Comparison of ENCODE assay signal across 7 mouse cellular contexts in the genomic region with DNA sequence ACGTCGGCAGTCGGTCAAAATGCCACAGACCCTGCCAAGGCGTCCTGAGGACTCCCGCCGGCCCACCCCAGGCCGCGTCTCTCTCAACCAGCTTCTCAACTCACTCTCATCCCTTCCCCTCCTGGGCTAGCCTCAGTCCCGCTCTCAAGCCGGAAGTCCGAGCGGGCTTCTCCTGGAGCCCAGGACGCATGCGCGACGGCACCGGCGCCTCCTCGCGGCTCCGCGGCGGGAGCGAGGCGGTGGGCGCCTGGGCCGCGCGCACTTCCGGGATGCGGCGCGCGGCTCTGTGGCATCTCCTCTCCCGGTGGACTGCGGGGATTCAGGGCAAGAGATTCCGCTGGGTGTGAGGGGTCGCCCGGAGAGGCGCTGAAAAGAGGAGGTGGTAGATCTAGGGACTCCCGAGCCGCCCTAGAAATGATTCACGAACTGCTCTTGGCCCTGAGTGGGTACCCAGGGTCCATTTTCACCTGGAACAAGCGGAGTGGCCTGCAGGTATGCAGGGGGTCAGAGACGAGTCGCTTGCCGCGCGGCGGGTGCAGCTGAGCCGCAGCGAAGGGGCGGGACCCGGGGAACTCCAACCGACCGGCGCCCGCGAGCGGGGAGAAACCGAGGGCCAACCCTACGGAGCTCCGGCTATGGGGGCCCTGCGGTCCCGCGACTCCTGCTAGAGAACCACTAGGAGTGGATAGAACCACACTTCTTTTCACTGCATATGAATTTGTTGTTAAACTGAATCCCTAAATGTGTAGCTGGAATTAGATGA. TPM values are rescaled to one million over a fixed set of nuclear protein-coding genes. Genes with fewer than 3 reads are reported as not detected.
DNase-seq lines count a peak whose midpoint lies in the region; ATAC-seq lines count a peak whose summit lies in the region.

A gene (minus strand): TSS at position 146 of the 763 bp plus-strand sequence.

- H3K9ac ChIP-seq in limb, embryonic 11.5 days (ENCODE audit: low read length): peak within 1 kb of the TSS; percentile 81
- H3K9ac ChIP-seq in midbrain, embryonic 14.5 days (replicated peaks; ENCODE audit: low read length): peak within 1 kb of the TSS; percentile 65

- no peaks in the 10 kb centered on the region for H3K27me3 ChIP-seq in embryonic facial prominence, embryonic 10.5 days (replicated peaks; ENCODE audit: low read depth, poor library complexity, severe bottlenecking)
- no peaks in the 10 kb centered on the region for H3K27me3 ChIP-seq in limb, embryonic 11.5 days (ENCODE audit: control insufficient read depth, insufficient read depth, low read length)
- no peaks in the 10 kb centered on the region for H3K27me3 ChIP-seq in midbrain, embryonic 14.5 days (ENCODE audit: control insufficient read depth, insufficient read depth, low read length)

- no peaks in the 10 kb centered on the region for H3K9me3 ChIP-seq in embryonic facial prominence, embryonic 10.5 days
- H3K9me3 ChIP-seq in limb, embryonic 11.5 days (ENCODE audit: control insufficient read depth, low read length): no peaks in the 10 kb centered on the region
- no peaks in the 10 kb centered on the region for H3K9me3 ChIP-seq in midbrain, embryonic 14.5 days (ENCODE audit: control insufficient read depth, low read length)

- peak; percentile 94 for DNase-seq in adrenal gland, postnatal 10 days
- DNase-seq in embryonic facial prominence, embryonic 10.5 days (ENCODE audit: low spot score): peak; percentile 94
- peak; percentile 99 for DNase-seq in heart, adult 11 months
- peak; percentile 90 for DNase-seq in kidney, adult 18-20 months
- DNase-seq in limb, embryonic 11.5 days (ENCODE audit: low spot score): peak; percentile 91
- peak; percentile 97 for DNase-seq in midbrain, embryonic 14.5 days
- DNase-seq in spleen, adult 18-20 months: peak; percentile 83 to 86

- WGBS in embryonic facial prominence, embryonic 10.5 days: under 1% methylated on average over 66 of the region's 66 CpGs
- WGBS in limb, embryonic 11.5 days: under 1% methylated on average over 66 of the region's 66 CpGs
- under 1% methylated on average over 66 of the region's 66 CpGs for WGBS in midbrain, embryonic 14.5 days

- H3K36me3 ChIP-seq in embryonic facial prominence, embryonic 10.5 days (replicated peaks): peaks cover 50% of the 10 kb centered on the region
- no peaks in the 10 kb centered on the region; the same call in 1 of the 2 replicates for H3K36me3 ChIP-seq in limb, embryonic 11.5 days (ENCODE audit: control insufficient read depth, insufficient read depth, low read length)
- peaks cover 34% of the 10 kb centered on the region for H3K36me3 ChIP-seq in midbrain, embryonic 14.5 days (ENCODE audit: control insufficient read depth, insufficient read depth, low read length)

- H3K4me2 ChIP-seq in limb, embryonic 11.5 days (ENCODE audit: low read depth, severe bottlenecking): peak within 1 kb of the TSS; percentile 89
- H3K4me2 ChIP-seq in midbrain, embryonic 14.5 days (ENCODE audit: low read length): peak within 1 kb of the TSS; percentile 74

- H3K27ac ChIP-seq in embryonic facial prominence, embryonic 10.5 days (replicated peaks): peak within 1 kb of the TSS; percentile 88
- peak within 1 kb of the TSS; percentile 77 for H3K27ac ChIP-seq in limb, embryonic 11.5 days (replicated peaks; ENCODE audit: low read depth, low read length)
- peak within 1 kb of the TSS; percentile 65 for H3K27ac ChIP-seq in midbrain, embryonic 14.5 days (replicated peaks; ENCODE audit: low read depth, low read length)

- peak within 1 kb of the TSS; percentile 82 for H3K4me3 ChIP-seq in embryonic facial prominence, embryonic 10.5 days
- H3K4me3 ChIP-seq in limb, embryonic 11.5 days (ENCODE audit: low read depth, low read length): peak within 1 kb of the TSS; percentile 86
- H3K4me3 ChIP-seq in midbrain, embryonic 14.5 days (replicated peaks; ENCODE audit: low read depth, low read length): peak within 1 kb of the TSS; percentile 83

- peak; percentile 96 for ATAC-seq in limb, embryonic 11.5 days (ENCODE audit: insufficient number of reproducible peaks, low FRiP score, low TSS enrichment, low read depth)
- peak; percentile 95 for ATAC-seq in midbrain, embryonic 14.5 days (ENCODE audit: low FRiP score, low TSS enrichment)

- H3K4me1 ChIP-seq in embryonic facial prominence, embryonic 10.5 days: peaks cover 26% of the 10 kb centered on the region
- H3K4me1 ChIP-seq in limb, embryonic 11.5 days (ENCODE audit: control insufficient read depth, insufficient read depth, low read length): peaks cover 14% of the 10 kb centered on the region
- peaks cover 23% of the 10 kb centered on the region for H3K4me1 ChIP-seq in midbrain, embryonic 14.5 days (ENCODE audit: control insufficient read depth, insufficient read depth, low read length)

RNA-seq across cellular contexts. Expression of the gene that starts here (rescaled TPM):
- total RNA-seq in adrenal gland, postnatal 10 days (2021): 10 to 100 TPM; 13.4 to 16.4 TPM
- polyA plus RNA-seq in embryonic facial prominence, embryonic 10.5 days (2016; fragmentation: Nextera tagmentation; extraction: Ambion mirVana): 12.0 and 14.7 TPM in 2 replicates
- 11.7 and 12.6 TPM in 2 replicates for polyA plus RNA-seq in limb, embryonic 11.5 days (2014; fragmentation: Nextera tagmentation; extraction: Ambion mirVana)
- 8.0 and 9.3 TPM in 2 replicates for polyA plus RNA-seq in midbrain, embryonic 14.5 days (2014; fragmentation: Nextera tagmentation; extraction: Ambion mirVana)

Comparison
In these comparisons a context has a peak if more than half of its experiments do, and no peak if none do; other contexts are left out.
1. Peak in every context shown above with its lines: DNase-seq, ATAC-seq, H3K4me3 ChIP-seq and H3K27ac ChIP-seq.